Mouse (Mus musculus) cortical plate, adult 2 months (tissue): ENCODE measurements at regions not wholly inside any gene's neighbourhood (a gene's known extent, or its start where the extent isn't known, plus 50 kb on each side); places are given as distances from the start of the nearest gene placed in this dataset.

Experiments
- H3K27ac ChIP-seq: fragments of 200-500 bp; 2 replicates; pipeline ENCODE4 v1.5.1; 2012; ENCODE audit warnings: low read length, control low read depth, inconsistent platforms; ENCODE audit not compliant: insufficient read depth
- H3K4me1 ChIP-seq: fragments of 200-500 bp; 2 replicates; pipeline ENCODE4 v1.6.1; 2011; ENCODE audit warnings: low read length; ENCODE audit not compliant: control insufficient read depth, insufficient read depth
- H3K4me3 ChIP-seq: fragments of 200-500 bp; 2 replicates; pipeline ENCODE4 v1.5.1; 2011; ENCODE audit warnings: mild to moderate bottlenecking, low read length, control low read depth; ENCODE audit not compliant: insufficient read depth
- CTCF ChIP-seq: fragments of 200-500 bp; IDR thresholded peaks from 2 replicates; pipeline ENCODE4 v1.5.1; 2011; ENCODE audit warnings: mild to moderate bottlenecking, control low read depth, low read length; ENCODE audit not compliant: insufficient read depth; ENCODE audit errors: extremely low read depth
- POLR2A ChIP-seq: fragments of 200-500 bp; IDR thresholded peaks from 2 replicates; pipeline ENCODE4 v1.6.1; 2011; ENCODE audit warnings: mild to moderate bottlenecking, low read length, control low read depth; ENCODE audit not compliant: insufficient read depth; ENCODE audit errors: extremely low read depth

- TF ChIP-seq POLR2A: no peak
- TF ChIP-seq CTCF: no peak
- no peak overlapping the region for H3K27ac ChIP-seq
These were observed 604.0 kb downstream of the Zfp706 start for GRCm38 (mm10) chr15:36403336-36404119.

GRCm38 (mm10) chr15:36402051-36402450 is 605.5 kb downstream of the Zfp706 start:
- Histone ChIP-seq H3K27ac (no peak overlapping the region), H3K4me3 (no peak overlapping the region), H3K4me1 (peaks cover 5% of the 10 kb centered on the region)
- TF ChIP-seq CTCF (no peak), POLR2A (no peak)

More at GRCm38 (mm10) chr15:36403336-36404119, 604.0 kb downstream of the Zfp706 start:
- no peak overlapping the region for H3K4me3 ChIP-seq
- H3K4me1 ChIP-seq: no peaks in the 10 kb centered on the region

- TF ChIP-seq CTCF: no peak
- TF ChIP-seq POLR2A: no peak
- peaks cover 5% of the 10 kb centered on the region for H3K4me1 ChIP-seq
- H3K4me3 ChIP-seq: no peak overlapping the region
- no peak overlapping the region for H3K27ac ChIP-seq
These were observed 607.2 kb downstream of the Zfp706 start for GRCm38 (mm10) chr15:36400311-36400840.

GRCm38 (mm10) chr15:36399355-36400012 is 608.1 kb downstream of the Zfp706 start:
- TF ChIP-seq CTCF (no peak), POLR2A (no peak)
- Histone ChIP-seq H3K27ac (no peak overlapping the region), H3K4me1 (peaks cover 5% of the 10 kb centered on the region), H3K4me3 (no peak overlapping the region)

- no peak overlapping the region for H3K4me3 ChIP-seq
- TF ChIP-seq CTCF (no peak), POLR2A (no peak)
- H3K27ac ChIP-seq: no peak overlapping the region
- peaks cover 5% of the 10 kb centered on the region for H3K4me1 ChIP-seq
These were observed 609.2 kb downstream of the Zfp706 start for GRCm38 (mm10) chr15:36398099-36398982.

GRCm38 (mm10) chr15:36396791-36397190 is 610.8 kb downstream of the Zfp706 start:
- TF ChIP-seq CTCF: no peak
- no peak for TF ChIP-seq POLR2A
- no peak overlapping the region for H3K4me3 ChIP-seq
- H3K4me1 ChIP-seq: peaks cover 5% of the 10 kb centered on the region
- H3K27ac ChIP-seq: no peak overlapping the region

GRCm38 (mm10) chr15:36396245-36396644 is 611.3 kb downstream of the Zfp706 start:
- TF ChIP-seq CTCF (no peak), POLR2A (no peak)
- H3K27ac ChIP-seq: no peak overlapping the region
- H3K4me3 ChIP-seq: no peak overlapping the region
- H3K4me1 ChIP-seq: peaks cover 5% of the 10 kb centered on the region

- Histone ChIP-seq H3K27ac (no peak overlapping the region), H3K4me3 (no peak overlapping the region), H3K4me1 (peaks cover 5% of the 10 kb centered on the region)
- TF ChIP-seq POLR2A: no peak
- no peak for TF ChIP-seq CTCF
These were observed 611.9 kb downstream of the Zfp706 start for GRCm38 (mm10) chr15:36395672-36396050.
